Mouse (Mus musculus): Measurements from ENCODE around the gene Zkscan4. TPM values are rescaled to one million over a fixed set of nuclear protein-coding genes. Genes with fewer than 3 reads are reported as not detected.
A peak's percentile ranks its signal among the peaks of the same experiment; 100 is the strongest.
"Not testable (repeated sequence)": the region's sequence is repeated elsewhere in the genome, so short reads cannot be mapped to it uniquely, and the experiment has no call there.

Gene Zkscan4
- polyA plus RNA-seq, 1 experiment from 2014 or later = 2.2 TPM

DNA sequence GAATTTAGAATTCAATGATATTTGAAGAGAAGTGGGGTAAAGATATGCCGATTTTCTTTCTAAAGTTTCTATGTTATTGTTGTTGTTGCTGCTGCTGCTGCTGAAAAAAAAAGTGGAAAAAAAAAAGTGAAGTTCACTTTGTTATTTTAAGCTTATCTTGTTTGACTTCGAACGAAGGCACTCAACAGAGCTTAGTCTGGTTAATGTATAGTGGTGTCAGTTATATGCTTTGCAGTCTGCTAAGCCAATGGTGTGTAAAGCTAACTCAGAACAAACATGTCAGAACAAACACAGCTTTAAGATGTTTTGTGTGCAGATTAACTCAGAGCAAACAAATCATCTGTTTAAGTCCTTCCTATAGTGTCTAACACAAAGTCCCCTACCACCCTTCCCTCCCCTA is 24.6 kb upstream of the Zkscan4 start:
- WGBS = 44% methylated on average over 3 of the region's 3 CpGs
- no peak for ATAC-seq (replicated peaks; ENCODE audit: extremely low read depth, insufficient read depth, low FRiP score)
- H3K4me3 ChIP-seq (ENCODE audit: low read length) = no peak overlapping the region
- no peak overlapping the region for H3K27ac ChIP-seq (ENCODE audit: low read length)
- H3K4me1 ChIP-seq (ENCODE audit: control insufficient read depth, insufficient read depth, low read length) = peaks cover 7% of the 10 kb centered on the region
- no peaks in the 10 kb centered on the region for H3K9me3 ChIP-seq (replicated peaks; ENCODE audit: control insufficient read depth, low read length)
- H3K27me3 ChIP-seq (ENCODE audit: control insufficient read depth, insufficient read depth, low read length) = no peaks in the 10 kb centered on the region
- H3K36me3 ChIP-seq (ENCODE audit: control insufficient read depth, insufficient read depth) = peaks cover 5% of the 10 kb centered on the region; the same call in 1 of the 2 replicates
- H3K4me2 ChIP-seq (ENCODE audit: low read depth, low read length) = peak overlapping the region; percentile 69; the same call in 1 of the 2 replicates
- H3K9ac ChIP-seq (ENCODE audit: low read length) = no peak overlapping the region; the same call in 1 of the 2 replicates

GRCm38 (mm10) chr13:21456347-21456746 is 22.4 kb upstream of the Zkscan4 start:
- WGBS = 4% methylated on average over 4 of the region's 4 CpGs
- no peak; the same call in 1 of the 2 replicates for ATAC-seq (replicated peaks; ENCODE audit: extremely low read depth, insufficient read depth, low FRiP score)
- Histone ChIP-seq H3K9me3 (replicated peaks; ENCODE audit: control insufficient read depth, low read length) (no peaks in the 10 kb centered on the region), H3K27me3 (ENCODE audit: control insufficient read depth, insufficient read depth, low read length) (no peaks in the 10 kb centered on the region), H3K4me1 (ENCODE audit: control insufficient read depth, insufficient read depth, low read length) (peaks cover 7% of the 10 kb centered on the region), H3K4me2 (ENCODE audit: low read depth, low read length) (no peak overlapping the region), H3K36me3 (ENCODE audit: control insufficient read depth, insufficient read depth) (peaks cover 3% of the 10 kb centered on the region; the same call in 1 of the 2 replicates), H3K27ac (ENCODE audit: low read length) (no peak overlapping the region), H3K4me3 (ENCODE audit: low read length) (no peak overlapping the region), H3K9ac (ENCODE audit: low read length) (no peak overlapping the region)

DNA sequence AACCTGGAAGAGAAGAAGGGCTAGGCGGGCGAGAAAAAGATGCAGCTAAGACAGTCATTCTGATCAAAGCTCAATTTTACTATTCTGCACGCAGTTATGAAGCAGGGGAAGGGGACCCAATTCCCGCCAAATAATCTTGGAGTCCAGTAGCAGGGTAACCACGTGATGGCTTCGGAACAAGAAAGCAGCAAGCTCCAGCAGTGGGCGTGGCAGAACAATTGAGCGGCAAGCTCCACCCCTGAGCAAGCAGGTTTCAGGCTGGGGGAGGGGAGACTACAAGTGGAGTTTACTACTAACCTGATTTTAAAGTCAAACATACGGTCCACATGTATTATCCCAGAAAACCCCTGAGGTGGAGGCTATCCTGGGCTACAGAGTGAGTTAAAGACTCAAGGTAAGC is 16.2 kb upstream of the Zkscan4 start:
- H3K4me3 ChIP-seq (ENCODE audit: low read length); H3K27me3 ChIP-seq (ENCODE audit: control insufficient read depth, insufficient read depth, low read length); H3K9me3 ChIP-seq (replicated peaks; ENCODE audit: control insufficient read depth, low read length); H3K36me3 ChIP-seq (ENCODE audit: control insufficient read depth, insufficient read depth); ATAC-seq (replicated peaks; ENCODE audit: extremely low read depth, insufficient read depth, low FRiP score); H3K9ac ChIP-seq (ENCODE audit: low read length); H3K27ac ChIP-seq (ENCODE audit: low read length); H3K4me2 ChIP-seq (ENCODE audit: low read depth, low read length); H3K4me1 ChIP-seq (ENCODE audit: control insufficient read depth, insufficient read depth, low read length): not testable (repeated sequence)
- 51% methylated on average over 9 of the region's 9 CpGs for whole genome bisulfite sequencing

DNA sequence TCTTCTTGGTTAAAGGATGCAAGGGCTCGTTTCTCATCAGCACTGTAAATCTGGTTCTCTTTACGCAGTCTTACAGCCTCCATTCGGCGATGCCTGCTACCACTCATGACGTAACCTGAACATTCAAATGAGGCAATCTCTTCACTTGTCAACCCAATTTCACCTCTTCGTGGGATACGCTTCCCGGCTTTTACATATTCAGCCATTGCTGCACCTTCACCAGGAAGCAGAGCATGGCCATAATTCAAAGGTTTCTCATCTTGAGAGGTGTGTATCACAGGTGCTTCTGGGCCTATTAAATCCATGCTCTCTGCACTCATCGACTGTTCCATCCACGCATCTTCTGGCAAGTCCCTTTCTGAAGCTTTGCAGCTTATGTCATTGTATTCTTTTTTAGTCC is 11.4 kb upstream of the Zkscan4 start:
- H3K4me2 ChIP-seq (ENCODE audit: low read depth, low read length) = no peak overlapping the region
- H3K4me3 ChIP-seq (ENCODE audit: low read length) = no peak overlapping the region
- no peak overlapping the region for H3K9ac ChIP-seq (ENCODE audit: low read length)
- no peaks in the 10 kb centered on the region for H3K36me3 ChIP-seq (ENCODE audit: control insufficient read depth, insufficient read depth)
- no peaks in the 10 kb centered on the region for H3K27me3 ChIP-seq (ENCODE audit: control insufficient read depth, insufficient read depth, low read length)
- ATAC-seq (replicated peaks; ENCODE audit: extremely low read depth, insufficient read depth, low FRiP score) = no peak
- H3K9me3 ChIP-seq (replicated peaks; ENCODE audit: control insufficient read depth, low read length) = no peaks in the 10 kb centered on the region
- no peaks in the 10 kb centered on the region for H3K4me1 ChIP-seq (ENCODE audit: control insufficient read depth, insufficient read depth, low read length)
- no peak overlapping the region for H3K27ac ChIP-seq (ENCODE audit: low read length)
- WGBS = 84% methylated on average over 10 of the region's 10 CpGs

- 1% methylated on average over 54 of the region's 54 CpGs for WGBS
These were observed 10.4 kb upstream of the Zkscan4 start, which contains the start of gene Nkapl for GRCm38 (mm10) chr13:21468061-21469019. Gene Nkapl, minus strand, starts transcription at chr13:21468509.

DNA sequence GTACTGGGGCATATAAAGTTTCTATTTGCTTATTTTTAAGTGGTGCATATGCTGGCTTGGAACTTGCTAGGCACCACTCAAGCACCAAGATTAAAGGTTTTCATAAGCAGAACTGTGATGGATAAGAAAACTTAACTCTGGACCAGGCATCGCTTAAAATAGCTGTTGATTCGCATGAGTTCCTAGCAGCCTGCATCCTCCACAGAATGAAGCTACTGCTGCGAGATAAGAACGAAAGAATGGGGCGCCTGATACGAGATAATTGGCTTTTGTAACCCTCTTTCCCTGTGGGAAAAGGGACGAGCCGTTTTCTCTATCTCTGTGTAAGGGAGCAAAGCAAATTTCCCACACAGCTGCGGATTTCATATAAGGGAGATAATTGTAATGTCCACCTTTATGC is 9.6 kb upstream of the Zkscan4 start:
- 10% methylated on average over 9 of the region's 9 CpGs for WGBS
- Histone ChIP-seq H3K4me1 (ENCODE audit: control insufficient read depth, insufficient read depth, low read length) (no peaks in the 10 kb centered on the region), H3K9me3 (replicated peaks; ENCODE audit: control insufficient read depth, low read length) (no peaks in the 10 kb centered on the region), H3K9ac (ENCODE audit: low read length) (peak overlapping the region; percentile 18; the same call in 1 of the 2 replicates), H3K27me3 (ENCODE audit: control insufficient read depth, insufficient read depth, low read length) (no peaks in the 10 kb centered on the region), H3K36me3 (ENCODE audit: control insufficient read depth, insufficient read depth) (no peaks in the 10 kb centered on the region), H3K27ac (ENCODE audit: low read length) (no peak overlapping the region), H3K4me3 (ENCODE audit: low read length) (peak overlapping the region; percentile 76; the same call in 1 of the 2 replicates), H3K4me2 (ENCODE audit: low read depth, low read length) (peak overlapping the region; percentile 98)
- ATAC-seq (replicated peaks; ENCODE audit: extremely low read depth, insufficient read depth, low FRiP score) = no peak

More at GRCm38 (mm10) chr13:21468061-21469019, 10.4 kb upstream of the Zkscan4 start, which contains the start of gene Nkapl:
- Histone ChIP-seq H3K27me3 (ENCODE audit: control insufficient read depth, insufficient read depth, low read length) (no peaks in the 10 kb centered on the region), H3K36me3 (ENCODE audit: control insufficient read depth, insufficient read depth) (no peaks in the 10 kb centered on the region), H3K4me1 (ENCODE audit: control insufficient read depth, insufficient read depth, low read length) (no peaks in the 10 kb centered on the region), H3K4me3 (ENCODE audit: low read length) (peak within 1 kb of the TSS; percentile 76), H3K4me2 (ENCODE audit: low read depth, low read length) (peak within 1 kb of the TSS; percentile 98), H3K9me3 (replicated peaks; ENCODE audit: control insufficient read depth, low read length) (no peaks in the 10 kb centered on the region), H3K27ac (ENCODE audit: low read length) (peak within 1 kb of the TSS; percentile 48), H3K9ac (ENCODE audit: low read length) (peak within 1 kb of the TSS; percentile 88)
- ATAC-seq (replicated peaks; ENCODE audit: extremely low read depth, insufficient read depth, low FRiP score) = peak; percentile 99

GRCm38 (mm10) chr13:21472427-21472826 is 6.3 kb upstream of the Zkscan4 start:
- no peaks in the 10 kb centered on the region for H3K27me3 ChIP-seq (ENCODE audit: control insufficient read depth, insufficient read depth, low read length)
- H3K4me1 ChIP-seq (ENCODE audit: control insufficient read depth, insufficient read depth, low read length) = no peaks in the 10 kb centered on the region
- H3K9ac ChIP-seq (ENCODE audit: low read length) = no peak overlapping the region
- no peak for ATAC-seq (replicated peaks; ENCODE audit: extremely low read depth, insufficient read depth, low FRiP score)
- no peaks in the 10 kb centered on the region for H3K36me3 ChIP-seq (ENCODE audit: control insufficient read depth, insufficient read depth)
- no peak overlapping the region for H3K4me3 ChIP-seq (ENCODE audit: low read length)
- no peak overlapping the region for H3K4me2 ChIP-seq (ENCODE audit: low read depth, low read length)
- no peaks in the 10 kb centered on the region for H3K9me3 ChIP-seq (replicated peaks; ENCODE audit: control insufficient read depth, low read length)
- H3K27ac ChIP-seq (ENCODE audit: low read length) = no peak overlapping the region
- WGBS = 36% methylated on average over 4 of the region's 4 CpGs

- H3K4me3 ChIP-seq (ENCODE audit: low read length) = no peak overlapping the region
- no peak overlapping the region for H3K27ac ChIP-seq (ENCODE audit: low read length)
- no peak overlapping the region for H3K9ac ChIP-seq (ENCODE audit: low read length)
- no peaks in the 10 kb centered on the region for H3K4me1 ChIP-seq (ENCODE audit: control insufficient read depth, insufficient read depth, low read length)
- no peaks in the 10 kb centered on the region; the same call in 1 of the 2 replicates for H3K36me3 ChIP-seq (ENCODE audit: control insufficient read depth, insufficient read depth)
- no peak overlapping the region for H3K4me2 ChIP-seq (ENCODE audit: low read depth, low read length)
- peaks cover 4% of the 10 kb centered on the region; the same call in 1 of the 2 replicates for H3K9me3 ChIP-seq (replicated peaks; ENCODE audit: control insufficient read depth, low read length)
- WGBS = 84% methylated on average over 1 of the region's 1 CpGs
- no peak for ATAC-seq (replicated peaks; ENCODE audit: extremely low read depth, insufficient read depth, low FRiP score)
- no peaks in the 10 kb centered on the region for H3K27me3 ChIP-seq (ENCODE audit: control insufficient read depth, insufficient read depth, low read length)
These were observed 8.2 kb downstream of the Zkscan4 start for GRCm38 (mm10) chr13:21486881-21487280.

DNA sequence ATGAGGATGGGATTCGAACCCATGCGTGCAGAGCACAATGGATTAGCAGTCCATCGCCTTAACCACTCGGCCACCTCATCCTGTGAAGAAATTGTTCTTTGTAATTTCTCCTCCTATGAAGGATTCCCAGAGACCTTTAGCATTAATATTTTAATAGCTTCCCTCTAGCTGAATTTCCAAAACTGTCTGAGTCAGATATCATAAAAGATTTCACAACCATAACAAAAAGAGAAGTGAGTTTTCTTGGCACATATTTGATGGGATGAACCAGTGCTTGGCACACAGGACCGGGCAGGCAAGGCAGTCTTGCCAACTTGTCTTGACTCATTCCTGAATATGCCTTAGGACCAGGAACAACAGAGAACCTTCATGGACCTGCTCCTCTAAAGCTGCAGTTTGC is 14.1 kb downstream of the Zkscan4 start:
- Histone ChIP-seq H3K36me3 (ENCODE audit: control insufficient read depth, insufficient read depth) (no peaks in the 10 kb centered on the region), H3K27me3 (ENCODE audit: control insufficient read depth, insufficient read depth, low read length) (no peaks in the 10 kb centered on the region), H3K4me3 (ENCODE audit: low read length) (no peak overlapping the region), H3K9ac (ENCODE audit: low read length) (no peak overlapping the region), H3K4me1 (ENCODE audit: control insufficient read depth, insufficient read depth, low read length) (no peaks in the 10 kb centered on the region), H3K27ac (ENCODE audit: low read length) (no peak overlapping the region), H3K4me2 (ENCODE audit: low read depth, low read length) (no peak overlapping the region), H3K9me3 (replicated peaks; ENCODE audit: control insufficient read depth, low read length) (no peaks in the 10 kb centered on the region)
- WGBS = 91% methylated on average over 5 of the region's 5 CpGs
- ATAC-seq (replicated peaks; ENCODE audit: extremely low read depth, insufficient read depth, low FRiP score) = no peak
